Mouse (Mus musculus) embryonic facial prominence, embryonic 14.5 days (tissue): ENCODE data around the gene Pdf. TPM values are rescaled to one million over a fixed set of nuclear protein-coding genes. Genes with fewer than 3 reads are reported as not detected.
"Not testable (repeated sequence)": the region's sequence is repeated elsewhere in the genome, so short reads cannot be mapped to it uniquely, and the experiment has no call there.

Experiments used
- ATAC-seq: fragments of 200-750 bp; cut with Nextera tagmentation; 2 replicates; pipeline ENCODE4 v1.8.0; 2017; ENCODE audit warnings: low read depth, moderate number of reproducible peaks, moderate TSS enrichment
- DNase-seq: peaks from one replicate; pipeline ENCODE4 v3.0.0-alpha.2; 2015; ENCODE audit warnings: low spot score
- H3K27ac ChIP-seq: fragments of 300-500 bp; sonication (generic); replicated peaks from 2 replicates; pipeline ENCODE4 v1.5.1; 2014; ENCODE audit warnings: low read depth, mild to moderate bottlenecking, low read length, moderate library complexity
- H3K27me3 ChIP-seq: fragments of 300-500 bp; sonication (generic); replicated peaks from 2 replicates; pipeline ENCODE4 v1.6.1; 2014; ENCODE audit warnings: low read length; ENCODE audit not compliant: control insufficient read depth, insufficient read depth
- H3K36me3 ChIP-seq: fragments of 300-500 bp; sonication (generic); 2 replicates; pipeline ENCODE4 v1.6.1; 2014; ENCODE audit warnings: low read length, mixed read lengths; ENCODE audit not compliant: control insufficient read depth, insufficient read depth
- H3K4me1 ChIP-seq: fragments of 300-500 bp; sonication (generic); 2 replicates; pipeline ENCODE4 v1.6.1; 2014; ENCODE audit warnings: antibody characterized with exemption, low read length; ENCODE audit not compliant: control insufficient read depth, insufficient read depth
- H3K4me2 ChIP-seq: fragments of 300-500 bp; sonication (generic); 2 replicates; pipeline ENCODE4 v1.6.1; 2014; ENCODE audit warnings: low read depth, mild to moderate bottlenecking, low read length, moderate library complexity, mixed read lengths
- H3K4me3 ChIP-seq: fragments of 300-500 bp; sonication (generic); 2 replicates; pipeline ENCODE4 v1.5.1; 2014; ENCODE audit warnings: low read depth, mild to moderate bottlenecking, low read length
- H3K9ac ChIP-seq: fragments of 300-500 bp; sonication (generic); 2 replicates; pipeline ENCODE4 v1.6.1; 2014; ENCODE audit warnings: low read depth, mild to moderate bottlenecking, low read length, moderate library complexity, mixed read lengths
- H3K9me3 ChIP-seq: fragments of 300-500 bp; sonication (generic); 2 replicates; pipeline ENCODE4 v1.6.1; 2016; ENCODE audit warnings: low read length; ENCODE audit not compliant: control insufficient read depth
- WGBS: fragments of 180-500 bp; shearing (Covaris S2); extraction: QIAGEN DNeasy Blood & Tissue Kit; methylation state at CpG from one replicate; pipeline ENCODE4 v1.1.7; 2014; 5-methylcytosine and 5-hydroxymethylcytosine counted together
- polyA plus RNA-seq: library from polyadenylated mRNA; unstranded; fragments of >200 nt; fragmentation: Nextera tagmentation; extraction: Ambion mirVana; gene quantifications from 2 replicates; pipeline ENCODE4 v1.2.1, GENCODE M21; 2014

The Pdf gene
- polyA plus RNA-seq, 1 experiment from 2014 or later: 30.5 TPM

- 0 out of 2 replicates have a peak overlapping the region, but pooled peaks have one; percentile 77 for H3K4me3 ChIP-seq
- no peak overlapping the region for H3K27ac ChIP-seq
- DNase-seq: no peak
- peak overlapping the region; percentile 86 for H3K4me2 ChIP-seq
- WGBS: 83% methylated on average over 5 of the region's 5 CpGs
- H3K9ac ChIP-seq: no peak overlapping the region
- no peaks in the 10 kb centered on the region for H3K9me3 ChIP-seq
- H3K4me1 ChIP-seq: no peaks in the 10 kb centered on the region
- no peaks in the 10 kb centered on the region for H3K27me3 ChIP-seq
- peaks cover 82% of the 10 kb centered on the region for H3K36me3 ChIP-seq
- ATAC-seq: no peak
Observed at GRCm38 (mm10) chr8:107046976-107047375, 1.4 kb downstream of the Pdf start.

DNA sequence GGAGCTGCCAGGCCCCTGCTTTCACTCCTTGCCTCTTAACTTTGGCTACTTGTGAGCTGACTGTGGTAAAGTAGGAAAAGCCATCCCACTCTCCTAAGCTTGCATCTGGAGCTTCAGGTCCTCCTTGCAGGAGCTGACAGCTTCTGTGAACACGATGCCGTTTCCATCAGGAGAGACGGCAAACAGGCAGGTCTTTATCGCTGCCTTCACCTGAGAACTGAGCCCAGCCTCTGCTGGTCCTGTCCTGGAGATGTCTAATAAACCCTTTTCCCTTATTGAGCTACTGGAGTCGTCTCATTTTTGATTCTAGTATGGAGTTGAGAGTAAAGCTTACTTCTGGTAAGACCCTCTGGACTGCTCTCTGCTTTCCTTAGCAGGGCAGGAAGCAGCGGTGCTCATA is 2.9 kb downstream of the Pdf start:
- Histone ChIP-seq H3K27me3 (no peaks in the 10 kb centered on the region), H3K4me3 (no peak overlapping the region), H3K36me3 (peaks cover 82% of the 10 kb centered on the region), H3K4me1 (no peaks in the 10 kb centered on the region), H3K9ac (no peak overlapping the region), H3K4me2 (no peak overlapping the region), H3K27ac (no peak overlapping the region), H3K9me3 (no peaks in the 10 kb centered on the region)
- WGBS: 89% methylated on average over 6 of the region's 6 CpGs
- DNase-seq (no peak), ATAC-seq (no peak)

DNA sequence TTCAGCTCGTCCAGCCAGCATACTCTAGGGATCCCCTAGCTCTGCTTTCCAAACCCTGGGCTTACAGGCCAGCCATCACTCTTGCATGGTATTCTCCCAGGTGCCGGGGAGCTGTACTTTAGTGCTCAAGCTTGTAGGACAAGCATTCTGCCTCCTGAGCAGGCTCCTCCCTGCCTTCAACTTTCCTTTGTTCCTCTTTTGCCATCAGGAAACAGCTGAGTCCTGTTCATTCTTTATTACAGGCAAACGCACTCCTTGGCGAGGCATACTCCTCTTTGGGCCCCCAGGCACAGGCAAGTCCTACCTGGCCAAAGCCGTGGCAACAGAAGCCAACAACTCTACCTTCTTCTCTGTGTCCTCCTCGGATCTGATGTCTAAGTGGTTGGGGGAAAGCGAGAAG is 7.8 kb downstream of the Pdf start:
- ATAC-seq (no peak), DNase-seq (no peak)
- Histone ChIP-seq H3K27me3 (no peaks in the 10 kb centered on the region), H3K4me2 (no peak overlapping the region), H3K27ac (no peak overlapping the region), H3K4me3 (no peak overlapping the region), H3K4me1 (no peaks in the 10 kb centered on the region), H3K36me3 (peaks cover 84% of the 10 kb centered on the region), H3K9ac (no peak overlapping the region), H3K9me3 (no peaks in the 10 kb centered on the region)
- 80% methylated on average over 7 of the region's 7 CpGs for WGBS

GRCm38 (mm10) chr8:107036626-107037025 is 11.8 kb downstream of the Pdf start:
- no peak for DNase-seq
- Histone ChIP-seq H3K36me3 (peaks cover 44% of the 10 kb centered on the region), H3K27ac (no peak overlapping the region), H3K4me3 (no peak overlapping the region), H3K9me3 (no peaks in the 10 kb centered on the region), H3K4me2 (no peak overlapping the region), H3K9ac (no peak overlapping the region), H3K4me1 (peaks cover 11% of the 10 kb centered on the region), H3K27me3 (no peaks in the 10 kb centered on the region)
- WGBS: 89% methylated on average over 8 of the region's 8 CpGs
- no peak for ATAC-seq

DNA sequence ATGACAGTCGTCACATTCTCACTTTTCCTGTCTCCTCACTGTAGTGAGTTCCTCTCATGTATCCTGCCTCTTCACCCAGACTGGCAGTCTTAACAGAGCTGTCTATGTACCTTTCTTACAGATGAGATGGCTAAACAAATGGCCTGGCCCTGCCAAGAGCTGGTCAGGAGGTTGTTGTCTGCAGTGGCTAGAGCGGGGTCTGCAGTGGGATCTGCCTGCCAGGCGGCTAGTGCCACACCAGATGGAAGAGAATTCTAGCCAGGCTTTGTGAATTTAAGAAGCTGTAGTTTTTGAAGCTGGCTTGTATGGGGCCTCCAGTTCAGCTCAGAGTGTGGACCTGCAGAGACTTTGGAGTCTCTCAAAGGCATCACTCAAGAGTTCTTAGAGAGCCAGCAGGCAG is 12.8 kb downstream of the Pdf start:
- no peak overlapping the region for H3K27ac ChIP-seq
- no peak overlapping the region for H3K4me3 ChIP-seq
- DNase-seq: no peak
- H3K4me1 ChIP-seq: peaks cover 11% of the 10 kb centered on the region
- no peak overlapping the region for H3K4me2 ChIP-seq
- WGBS: 89% methylated on average over 3 of the region's 3 CpGs
- H3K9ac ChIP-seq: no peak overlapping the region
- no peaks in the 10 kb centered on the region for H3K27me3 ChIP-seq
- H3K36me3 ChIP-seq: peaks cover 34% of the 10 kb centered on the region
- no peaks in the 10 kb centered on the region for H3K9me3 ChIP-seq
- no peak for ATAC-seq

DNA sequence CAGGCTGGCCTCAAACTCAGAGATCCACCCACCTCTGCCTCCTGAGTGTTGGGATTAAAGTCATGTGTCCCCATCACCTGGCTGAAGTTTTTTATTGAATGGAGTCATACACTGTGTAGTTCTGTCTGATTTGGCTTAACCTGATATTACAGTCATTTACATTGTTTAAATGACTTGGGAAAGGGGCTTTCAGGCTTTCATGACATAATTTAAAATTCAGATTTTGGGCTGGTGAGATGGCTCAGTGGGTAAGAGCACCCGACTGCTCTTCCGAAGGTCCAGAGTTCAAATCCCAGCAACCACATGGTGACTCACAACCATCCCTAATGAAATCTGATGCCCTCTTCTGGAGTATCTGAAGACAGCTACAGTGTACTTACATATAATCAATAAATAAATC is 14.8 kb downstream of the Pdf start:
- ATAC-seq, H3K27ac ChIP-seq, H3K4me2 ChIP-seq, H3K27me3 ChIP-seq, H3K9me3 ChIP-seq, DNase-seq, H3K9ac ChIP-seq, H3K4me3 ChIP-seq: not testable (repeated sequence)
- WGBS: 87% methylated on average over 2 of the region's 2 CpGs
- Histone ChIP-seq H3K4me1 (peaks cover 11% of the 10 kb centered on the region), H3K36me3 (peaks cover 14% of the 10 kb centered on the region)

GRCm38 (mm10) chr8:107031577-107032090 is 16.8 kb downstream of the Pdf start:
- Histone ChIP-seq H3K36me3 (peaks cover 5% of the 10 kb centered on the region; the same call in 1 of the 2 replicates), H3K4me2 (peak overlapping the region; percentile 74), H3K9ac (peak overlapping the region; percentile 96), H3K27ac (peak overlapping the region; percentile 83), H3K4me1 (peaks cover 11% of the 10 kb centered on the region), H3K4me3 (peak overlapping the region; percentile 94), H3K27me3 (no peaks in the 10 kb centered on the region), H3K9me3 (no peaks in the 10 kb centered on the region)
- DNase-seq: no peak
- 0 out of 2 replicates have a peak, but pooled peaks have one; percentile 1 for ATAC-seq
- WGBS: under 1% methylated on average over 14 of the region's 40 CpGs

GRCm38 (mm10) chr8:107030650-107031576 is 17.5 kb downstream of the Pdf start, which contains the start of gene Vps4a:
Gene Vps4a (plus strand): TSS chr8:107031222.
- peak; percentile 97 for ATAC-seq

More at GRCm38 (mm10) chr8:107030650-107031576, 17.5 kb downstream of the Pdf start, which contains the start of gene Vps4a:
- Histone ChIP-seq H3K27me3 (no peaks in the 10 kb centered on the region), H3K4me1 (peaks cover 11% of the 10 kb centered on the region), H3K36me3 (no peaks in the 10 kb centered on the region), H3K4me2 (peak within 1 kb of the TSS; percentile 74), H3K27ac (peak within 1 kb of the TSS; percentile 83), H3K4me3 (peak within 1 kb of the TSS; percentile 94), H3K9me3 (no peaks in the 10 kb centered on the region), H3K9ac (peak within 1 kb of the TSS; percentile 96)
- 5% methylated on average over 53 of the region's 66 CpGs for WGBS
- DNase-seq: peak; percentile 93
